ENCODE assay signal across 8 mouse cellular contexts in genomic region chr4:116507425-116508218, GRCm38 (mm10). TPM values are rescaled to one million over a fixed set of nuclear protein-coding genes. Genes with fewer than 3 reads are reported as not detected.
DNase-seq lines count a peak whose midpoint lies in the region; ATAC-seq lines count a peak whose summit lies in the region.

Gene Ipp, plus strand, starts transcription at chr4:116507549.

- intact Hi-C loops in gastrocnemius, postnatal 14 days (cut with DNase I; ENCODE audit: low total_unique reads) = no loop called here
- intact Hi-C loops in left cerebral cortex, postnatal 10 days (cut with DNase I) = loop anchor here (5.0 kb wide), 1 partner anchor 45 kb away; the partner anchor contains the start of gene Mast2

- peak; percentile 96 to 98 for DNase-seq in adrenal gland, adult (ENCODE audit: inconsistent age in 2 of 2, low spot score in 1 of 2)
- peak; percentile 96 for DNase-seq in embryo, embryonic 10.5 days (ENCODE audit: low spot score)
- DNase-seq in gastrocnemius, postnatal 14 days = peak; percentile 93
- peak; percentile 92 to 97 for DNase-seq in left cerebral cortex, postnatal 10 days (ENCODE audit: extremely low spot score in 1 of 2, low spot score in 2 of 2)
- peak; percentile 94 for DNase-seq in right cerebral cortex, postnatal 25 days
- peak; percentile 89 to 93 for DNase-seq in urinary bladder, postnatal 4 days (ENCODE audit: low spot score in 2 of 2)

- ATAC-seq in inflammation-experienced regulatory T-cells, adult 6 months = peak; percentile 97
- peak; percentile 99 for ATAC-seq in megakaryocyte-erythroid progenitor cell, adult 5-6 weeks (replicated peaks; ENCODE audit: low FRiP score, low TSS enrichment, poor library complexity, severe bottlenecking)

RNA-seq across cellular contexts. Expression of gene Ipp, which starts in this region (rescaled TPM):
- total RNA-seq in gastrocnemius, postnatal 14 days (2021) = 10 to 100 TPM; 12.0 to 14.1 TPM
- 10 to 100 TPM in 2 of 3 experiments, 1 to 10 TPM in 1; 8.9 to 14.9 (median 13.3) TPM for polyA plus RNA-seq in inflammation-experienced regulatory T-cells, adult 6 months (2017; shearing (Covaris generic))
- total RNA-seq in left cerebral cortex, postnatal 10 days (2021) = 10 to 100 TPM; 17.4 to 18.9 TPM
- 8.7 and 10.5 TPM in 2 replicates for total RNA-seq in megakaryocyte-erythroid progenitor cell, adult 5-6 weeks (2014; fragmentation: Nextera tagmentation)
- total RNA-seq in megakaryocyte-erythroid progenitor cell, adult 5-6 weeks (2017) = 13.4 and 21.7 TPM in 2 replicates

Comparison
In these comparisons a context has a peak if more than half of its experiments do, and no peak if none do; other contexts are left out.
1. Peak in every context shown above with its lines: DNase-seq and ATAC-seq.